Mouse (Mus musculus): ENCODE measurements at regions not wholly inside any gene's neighbourhood (a gene's known extent, or its start where the extent isn't known, plus 50 kb on each side); places are given as distances from the start of the nearest gene placed in this dataset.

- no peak for DNase-seq (ENCODE audit: extremely low spot score in 1 of 2, low spot score in 2 of 2)
- no peak overlapping the region for H3K27ac ChIP-seq
- intact Hi-C loops (cut with DNase I) = no loop called here
- no peak overlapping the region for H3K4me3 ChIP-seq
- no peak for TF ChIP-seq CTCF (IDR thresholded peaks at IDR 0.05)
Measured at GRCm38 (mm10) chr3:48658386-48658785, 1098.7 kb downstream of the Pcdh18 start.

- H3K27ac ChIP-seq = no peak overlapping the region
- H3K4me3 ChIP-seq = no peak overlapping the region
- TF ChIP-seq CTCF (IDR thresholded peaks at IDR 0.05) = no peak
- intact Hi-C loops (cut with DNase I) = no loop called here
- DNase-seq (ENCODE audit: extremely low spot score in 1 of 2, low spot score in 2 of 2) = no peak
Measured at GRCm38 (mm10) chr3:48655084-48655483, 1102.0 kb downstream of the Pcdh18 start.

- TF ChIP-seq CTCF (IDR thresholded peaks at IDR 0.05) = no peak
- H3K27ac ChIP-seq = no peak overlapping the region
- intact Hi-C loops (cut with DNase I) = no loop called here
- peak in 1 of 2 experiments; percentile 12 for DNase-seq (ENCODE audit: extremely low spot score in 1 of 2, low spot score in 2 of 2)
- H3K4me3 ChIP-seq = no peak overlapping the region
Measured at GRCm38 (mm10) chr3:48631889-48632483, 1125.1 kb downstream of the Pcdh18 start.

- Histone ChIP-seq H3K27ac (no peak overlapping the region), H3K4me3 (no peak overlapping the region)
- TF ChIP-seq CTCF (IDR thresholded peaks at IDR 0.05) = no peak
- intact Hi-C loops (cut with DNase I) = no loop called here
- no peak for DNase-seq (ENCODE audit: extremely low spot score in 1 of 2, low spot score in 2 of 2)
Measured at GRCm38 (mm10) chr3:48608933-48609332, 1148.2 kb downstream of the Pcdh18 start.

GRCm38 (mm10) chr3:48604840-48605239 is 1152.3 kb downstream of the Pcdh18 start:
- no peak for DNase-seq (ENCODE audit: extremely low spot score in 1 of 2, low spot score in 2 of 2)
- intact Hi-C loops (cut with DNase I) = no loop called here
- no peak for TF ChIP-seq CTCF (IDR thresholded peaks at IDR 0.05)
- no peak overlapping the region for H3K4me3 ChIP-seq
- no peak overlapping the region for H3K27ac ChIP-seq

GRCm38 (mm10) chr3:48587341-48587740 is 1169.8 kb downstream of the Pcdh18 start:
- DNase-seq (ENCODE audit: extremely low spot score in 1 of 2, low spot score in 2 of 2) = no peak
- intact Hi-C loops (cut with DNase I) = no loop called here
- no peak for TF ChIP-seq CTCF (IDR thresholded peaks at IDR 0.05)

GRCm38 (mm10) chr3:48586145-48586544 is 1171.0 kb downstream of the Pcdh18 start:
- no peak overlapping the region for H3K4me3 ChIP-seq
- no peak for DNase-seq (ENCODE audit: extremely low spot score in 1 of 2, low spot score in 2 of 2)
- no peak for TF ChIP-seq CTCF (IDR thresholded peaks at IDR 0.05)
- intact Hi-C loops (cut with DNase I) = no loop called here
- H3K27ac ChIP-seq = no peak overlapping the region

More at GRCm38 (mm10) chr3:48587341-48587740, 1169.8 kb downstream of the Pcdh18 start:
- H3K27ac ChIP-seq = no peak overlapping the region
- no peak overlapping the region for H3K4me3 ChIP-seq

GRCm38 (mm10) chr3:48584340-48584739 is 1172.8 kb downstream of the Pcdh18 start:
- Histone ChIP-seq H3K4me3 (no peak overlapping the region), H3K27ac (no peak overlapping the region)
- no peak for DNase-seq (ENCODE audit: extremely low spot score in 1 of 2, low spot score in 2 of 2)
- intact Hi-C loops (cut with DNase I) = no loop called here
- TF ChIP-seq CTCF (IDR thresholded peaks at IDR 0.05) = no peak

- TF ChIP-seq CTCF (IDR thresholded peaks at IDR 0.05) = no peak
- no peak for DNase-seq (ENCODE audit: extremely low spot score in 1 of 2, low spot score in 2 of 2)
- intact Hi-C loops (cut with DNase I) = no loop called here
Measured at GRCm38 (mm10) chr3:48582521-48582920, 1174.6 kb downstream of the Pcdh18 start.

GRCm38 (mm10) chr3:48579971-48580370 is 1177.2 kb downstream of the Pcdh18 start:
- no peak overlapping the region for H3K27ac ChIP-seq
- intact Hi-C loops (cut with DNase I) = no loop called here
- TF ChIP-seq CTCF (IDR thresholded peaks at IDR 0.05) = no peak
- H3K4me3 ChIP-seq = no peak overlapping the region
- DNase-seq (ENCODE audit: extremely low spot score in 1 of 2, low spot score in 2 of 2) = no peak

More at GRCm38 (mm10) chr3:48582521-48582920, 1174.6 kb downstream of the Pcdh18 start:
- Histone ChIP-seq H3K4me3 (no peak overlapping the region), H3K27ac (no peak overlapping the region)

- Histone ChIP-seq H3K4me3 (no peak overlapping the region), H3K27ac (no peak overlapping the region)
- TF ChIP-seq CTCF (IDR thresholded peaks at IDR 0.05) = no peak
- intact Hi-C loops (cut with DNase I) = no loop called here
- no peak for DNase-seq (ENCODE audit: extremely low spot score in 1 of 2, low spot score in 2 of 2)
Measured at GRCm38 (mm10) chr3:48579229-48579628, 1177.9 kb downstream of the Pcdh18 start.

GRCm38 (mm10) chr3:48546669-48547068 is 1210.5 kb downstream of the Pcdh18 start:
- no peak overlapping the region for H3K27ac ChIP-seq
- TF ChIP-seq CTCF (IDR thresholded peaks at IDR 0.05) = no peak
- no peak overlapping the region for H3K4me3 ChIP-seq
- intact Hi-C loops (cut with DNase I) = no loop called here
- DNase-seq (ENCODE audit: extremely low spot score in 1 of 2, low spot score in 2 of 2) = no peak

- DNase-seq (ENCODE audit: extremely low spot score in 1 of 2, low spot score in 2 of 2) = no peak
- intact Hi-C loops (cut with DNase I) = no loop called here
- no peak for TF ChIP-seq CTCF (IDR thresholded peaks at IDR 0.05)
- Histone ChIP-seq H3K4me3 (no peak overlapping the region), H3K27ac (no peak overlapping the region)
Measured at GRCm38 (mm10) chr3:48515009-48515408, 1242.1 kb downstream of the Pcdh18 start.
